Mouse (Mus musculus): ENCODE measurements around the gene Psma3.

DNA sequence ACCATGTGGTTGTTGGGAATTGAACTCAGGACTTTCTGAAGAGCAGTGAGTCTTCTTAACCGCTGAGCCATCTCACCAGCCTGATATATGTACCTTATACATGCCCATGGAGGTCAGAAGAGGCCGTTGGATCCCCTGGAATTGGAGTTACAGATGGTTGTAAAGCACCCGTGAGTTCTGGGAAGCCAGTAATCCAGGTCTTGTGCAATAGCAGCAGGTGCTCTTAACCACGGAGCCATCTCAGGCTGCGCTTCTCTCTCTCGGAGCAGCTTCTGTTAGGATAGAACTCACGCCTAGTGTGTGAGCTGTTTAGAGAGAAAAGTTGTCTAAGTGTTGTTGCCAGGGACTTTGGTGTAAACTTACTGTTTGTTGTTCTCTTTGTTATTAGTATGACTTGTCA is 3.9 kb downstream of the Psma3 start:
- no peak for TF ChIP-seq POLR2A (IDR thresholded peaks at IDR 0.05; ENCODE audit: borderline replicate concordance, extremely low read depth, insufficient read depth, insufficient read length, poor library complexity, severe bottlenecking)
- no peak for TF ChIP-seq CTCF (IDR thresholded peaks at IDR 0.05; ENCODE audit: borderline replicate concordance, extremely low read depth, insufficient read depth, insufficient read length)

All from brain, embryonic 14.5 days (tissue).